ENCODE assay signal across 14 mouse cellular contexts in the genomic region with DNA sequence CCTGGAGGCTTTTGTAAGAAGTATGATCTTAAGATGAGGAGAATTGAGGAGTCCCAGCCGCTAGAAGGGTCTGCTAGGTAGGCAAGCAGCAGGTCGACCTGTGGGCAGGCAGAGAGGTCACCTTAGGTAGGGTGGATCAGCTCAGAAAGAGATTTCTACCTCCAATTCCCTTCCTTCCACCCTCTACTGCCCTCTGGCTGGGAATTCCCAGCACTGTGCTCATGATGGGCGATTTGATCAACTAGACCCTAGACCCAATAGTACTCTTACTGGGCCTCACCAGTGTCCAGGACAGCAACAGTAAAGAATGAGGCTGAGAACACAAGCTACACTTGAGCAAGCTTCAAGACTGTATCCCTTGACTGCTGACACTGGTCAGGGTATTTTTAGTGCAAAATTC. TPM values are rescaled to one million over a fixed set of nuclear protein-coding genes. Genes with fewer than 3 reads are reported as not detected.
"Had no signal": no experiment of that assay in that cellular context is flagged by ENCODE, and none has a peak within 500 bp of the region (broad histone marks: within the 10 kb centered on the region; RNA-seq: fewer than 3 reads in every experiment).

No protein-coding gene starts in this region.

- H3K27ac ChIP-seq: limb, embryonic 12.5 days; liver, embryonic 13.5 days; midbrain, embryonic 13.5 days; neural tube, embryonic 12.5 days had no signal

- H3K4me3 ChIP-seq: limb, embryonic 12.5 days; liver, embryonic 13.5 days; midbrain, embryonic 13.5 days; neural tube, embryonic 12.5 days had no signal

- DNase-seq: kidney, adult 18-20 months; kidney, postnatal 10 days; kidney, postnatal 4 days; liver; liver, embryonic 13.5 days; liver, postnatal 0 days; spleen, adult 18-20 months; thymus, postnatal 4 days had no signal

RNA-seq across cellular contexts. Expression of gene Drp2, which starts 23.0 kb away (rescaled TPM):
- total RNA-seq: monocyte, adult 5-6 weeks; neutrophil, adult 5-6 weeks had no signal

RNA-seq across cellular contexts. Expression of gene Taf7l, which starts 49.0 kb away (rescaled TPM):
- total RNA-seq: megakaryocyte progenitor cell, adult 5-6 weeks; monocyte, adult 5-6 weeks; neutrophil, adult 5-6 weeks had no signal
